Mouse (Mus musculus) urinary bladder, adult 18-20 months (tissue): ENCODE data around the gene Btbd16.

Experiments used
- DNase-seq, 2 experiments: peaks; one replicate each; pipeline ENCODE4 v3.0.0; 2022; ENCODE audit warnings: low spot score in 2 of 2, mixed read lengths in 2 of 2

Gene Btbd16

GRCm38 (mm10) chr7:130768151-130768550 lies 5.7 kb upstream of the Btbd16 start:
- DNase-seq, result no peak

GRCm38 (mm10) chr7:130770707-130771106 lies 3.2 kb upstream of the Btbd16 start:
- peak; percentile 58 to 67 for DNase-seq

GRCm38 (mm10) chr7:130773171-130773830 lies 568 bp upstream of the Btbd16 start:
- peak in 1 of 2 experiments; percentile 39 for DNase-seq

GRCm38 (mm10) chr7:130780866-130781419 lies 7.1 kb downstream of the Btbd16 start:
- DNase-seq, result no peak

- no peak for DNase-seq
Observed at GRCm38 (mm10) chr7:130782501-130783050, 8.7 kb downstream of the Btbd16 start.

GRCm38 (mm10) chr7:130785923-130786575 lies 12.2 kb downstream of the Btbd16 start:
- DNase-seq, result no peak

GRCm38 (mm10) chr7:130786708-130787107 lies 12.8 kb downstream of the Btbd16 start:
- no peak for DNase-seq

- no peak for DNase-seq
Observed at GRCm38 (mm10) chr7:130787537-130787936, 13.7 kb downstream of the Btbd16 start.

- DNase-seq, result no peak
Observed at GRCm38 (mm10) chr7:130788950-130789349, 15.1 kb downstream of the Btbd16 start.

- no peak for DNase-seq
Observed at GRCm38 (mm10) chr7:130789456-130789855, 15.6 kb downstream of the Btbd16 start.

GRCm38 (mm10) chr7:130793671-130794070 lies 19.8 kb downstream of the Btbd16 start:
- DNase-seq, result no peak

- DNase-seq, result no peak
Observed at GRCm38 (mm10) chr7:130796786-130797185, 22.9 kb downstream of the Btbd16 start.

- no peak for DNase-seq
Observed at GRCm38 (mm10) chr7:130797524-130797923, 23.7 kb downstream of the Btbd16 start.

GRCm38 (mm10) chr7:130799418-130799817 lies 25.5 kb downstream of the Btbd16 start:
- DNase-seq, result no peak

GRCm38 (mm10) chr7:130800681-130801080 lies 26.8 kb downstream of the Btbd16 start:
- DNase-seq, result no peak

GRCm38 (mm10) chr7:130801811-130802210 lies 27.9 kb downstream of the Btbd16 start:
- DNase-seq, result no peak

- no peak for DNase-seq
Observed at GRCm38 (mm10) chr7:130803251-130803825, 29.5 kb downstream of the Btbd16 start.

GRCm38 (mm10) chr7:130804991-130805390 lies 31.1 kb downstream of the Btbd16 start:
- DNase-seq, result peak in 1 of 2 experiments; percentile 18

- DNase-seq, result peak in 1 of 2 experiments; percentile 61
Observed at GRCm38 (mm10) chr7:130807749-130808148, 33.9 kb downstream of the Btbd16 start.

GRCm38 (mm10) chr7:130808694-130809093 lies 34.8 kb downstream of the Btbd16 start:
- DNase-seq, result no peak

GRCm38 (mm10) chr7:130810238-130810637 lies 36.4 kb downstream of the Btbd16 start:
- no peak for DNase-seq

GRCm38 (mm10) chr7:130812407-130812806 lies 38.5 kb downstream of the Btbd16 start:
- DNase-seq, result no peak
